Mouse (Mus musculus): ENCODE data around the gene Hoxa9. TPM values are rescaled to one million over a fixed set of nuclear protein-coding genes. Genes with fewer than 3 reads are reported as not detected.

Hoxa9 gene
- polyA plus RNA-seq, 1 experiment from 2014 or later: 0.33 TPM

GRCm38 (mm10) chr6:52264106-52264790, 33.4 kb upstream of the Hoxa9 start:
- no peak for ATAC-seq (ENCODE audit: low read depth)
- H3K9ac ChIP-seq (ENCODE audit: low read depth, low read length): no peak overlapping the region
- WGBS: 4% methylated on average over 5 of the region's 5 CpGs

DNA sequence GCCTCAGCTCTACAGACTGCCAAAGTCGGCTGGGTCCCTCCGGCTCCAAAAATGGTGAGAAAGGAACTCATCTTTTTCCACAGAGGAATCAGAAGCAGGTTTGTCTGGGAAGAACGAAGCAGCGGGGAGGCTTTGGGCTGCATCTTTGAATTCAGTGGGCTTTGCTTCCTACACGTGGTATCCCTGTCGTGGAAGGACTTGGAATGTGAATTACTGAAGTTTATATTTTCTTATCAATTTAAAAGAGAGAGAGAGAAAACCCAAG, 32.4 kb upstream of the Hoxa9 start:
- 4% methylated on average over 6 of the region's 6 CpGs for WGBS
- Histone ChIP-seq H3K4me2 (ENCODE audit: low read depth, low read length) (no peak overlapping the region), H3K36me3 (ENCODE audit: control insufficient read depth, insufficient read depth, low read length) (no peaks in the 10 kb centered on the region), H3K9ac (ENCODE audit: low read depth, low read length) (no peak overlapping the region), H3K9me3 (ENCODE audit: control insufficient read depth, low read length) (no peaks in the 10 kb centered on the region), H3K4me1 (ENCODE audit: control insufficient read depth, insufficient read depth, low read length) (no peaks in the 10 kb centered on the region), H3K27ac (replicated peaks; ENCODE audit: low read depth, low read length) (no peak overlapping the region), H3K27me3 (replicated peaks; ENCODE audit: control insufficient read depth, insufficient read depth, low read length) (peaks cover 95% of the 10 kb centered on the region), H3K4me3 (ENCODE audit: low read depth, low read length) (no peak overlapping the region)
- ATAC-seq (ENCODE audit: low read depth) (no peak), DNase-seq (ENCODE audit: low spot score) (no peak)

More at GRCm38 (mm10) chr6:52264106-52264790, 33.4 kb upstream of the Hoxa9 start:
- DNase-seq (ENCODE audit: low spot score): no peak
- H3K9me3 ChIP-seq (ENCODE audit: control insufficient read depth, low read length): no peaks in the 10 kb centered on the region
- no peak overlapping the region for H3K4me3 ChIP-seq (ENCODE audit: low read depth, low read length)
- no peak overlapping the region for H3K27ac ChIP-seq (replicated peaks; ENCODE audit: low read depth, low read length)
- H3K27me3 ChIP-seq (replicated peaks; ENCODE audit: control insufficient read depth, insufficient read depth, low read length): peaks cover 95% of the 10 kb centered on the region
- no peak overlapping the region for H3K4me2 ChIP-seq (ENCODE audit: low read depth, low read length)
- no peaks in the 10 kb centered on the region for H3K4me1 ChIP-seq (ENCODE audit: control insufficient read depth, insufficient read depth, low read length)
- no peaks in the 10 kb centered on the region for H3K36me3 ChIP-seq (ENCODE audit: control insufficient read depth, insufficient read depth, low read length)

GRCm38 (mm10) chr6:52262463-52263320, 31.8 kb upstream of the Hoxa9 start:
- H3K4me1 ChIP-seq (ENCODE audit: control insufficient read depth, insufficient read depth, low read length): no peaks in the 10 kb centered on the region
- 2% methylated on average over 24 of the region's 24 CpGs for WGBS
- H3K9ac ChIP-seq (ENCODE audit: low read depth, low read length): no peak overlapping the region
- H3K9me3 ChIP-seq (ENCODE audit: control insufficient read depth, low read length): no peaks in the 10 kb centered on the region
- no peak overlapping the region for H3K4me2 ChIP-seq (ENCODE audit: low read depth, low read length)
- DNase-seq (ENCODE audit: low spot score): no peak
- H3K36me3 ChIP-seq (ENCODE audit: control insufficient read depth, insufficient read depth, low read length): no peaks in the 10 kb centered on the region
- H3K27me3 ChIP-seq (replicated peaks; ENCODE audit: control insufficient read depth, insufficient read depth, low read length): peaks cover 95% of the 10 kb centered on the region
- no peak overlapping the region for H3K27ac ChIP-seq (replicated peaks; ENCODE audit: low read depth, low read length)
- H3K4me3 ChIP-seq (ENCODE audit: low read depth, low read length): no peak overlapping the region
- ATAC-seq (ENCODE audit: low read depth): no peak

- H3K27me3 ChIP-seq (replicated peaks; ENCODE audit: control insufficient read depth, insufficient read depth, low read length): peaks cover 95% of the 10 kb centered on the region
- no peak overlapping the region for H3K4me3 ChIP-seq (ENCODE audit: low read depth, low read length)
- H3K4me2 ChIP-seq (ENCODE audit: low read depth, low read length): no peak overlapping the region
- no peak for DNase-seq (ENCODE audit: low spot score)
- no peaks in the 10 kb centered on the region for H3K9me3 ChIP-seq (ENCODE audit: control insufficient read depth, low read length)
- no peaks in the 10 kb centered on the region for H3K4me1 ChIP-seq (ENCODE audit: control insufficient read depth, insufficient read depth, low read length)
- H3K36me3 ChIP-seq (ENCODE audit: control insufficient read depth, insufficient read depth, low read length): no peaks in the 10 kb centered on the region
- 1% methylated on average over 9 of the region's 9 CpGs for WGBS
- no peak overlapping the region for H3K9ac ChIP-seq (ENCODE audit: low read depth, low read length)
- H3K27ac ChIP-seq (replicated peaks; ENCODE audit: low read depth, low read length): no peak overlapping the region
- no peak for ATAC-seq (ENCODE audit: low read depth)
Observed at GRCm38 (mm10) chr6:52261751-52262462, 31.0 kb upstream of the Hoxa9 start.

- Histone ChIP-seq H3K9me3 (ENCODE audit: control insufficient read depth, low read length) (no peaks in the 10 kb centered on the region), H3K9ac (ENCODE audit: low read depth, low read length) (0 out of 2 replicates have a peak within 1 kb of the TSS, but pooled peaks have one; percentile 11), H3K27me3 (replicated peaks; ENCODE audit: control insufficient read depth, insufficient read depth, low read length) (peaks cover 94% of the 10 kb centered on the region), H3K4me3 (ENCODE audit: low read depth, low read length) (peak within 1 kb of the TSS; percentile 41), H3K36me3 (ENCODE audit: control insufficient read depth, insufficient read depth, low read length) (no peaks in the 10 kb centered on the region), H3K4me2 (ENCODE audit: low read depth, low read length) (peak within 1 kb of the TSS; percentile 58), H3K27ac (replicated peaks; ENCODE audit: low read depth, low read length) (no peak within 1 kb of the TSS), H3K4me1 (ENCODE audit: control insufficient read depth, insufficient read depth, low read length) (no peaks in the 10 kb centered on the region)
- peak; percentile 51; the same call in 1 of the 2 replicates for ATAC-seq (ENCODE audit: low read depth)
- 2% methylated on average over 8 of the region's 72 CpGs for WGBS
- peak; percentile 24 for DNase-seq (ENCODE audit: low spot score)
Observed at GRCm38 (mm10) chr6:52260654-52261575, 30.0 kb upstream of the Hoxa9 start, which contains the start of gene Hoxa13. Gene Hoxa13, minus strand, starts transcription at chr6:52260880.

DNA sequence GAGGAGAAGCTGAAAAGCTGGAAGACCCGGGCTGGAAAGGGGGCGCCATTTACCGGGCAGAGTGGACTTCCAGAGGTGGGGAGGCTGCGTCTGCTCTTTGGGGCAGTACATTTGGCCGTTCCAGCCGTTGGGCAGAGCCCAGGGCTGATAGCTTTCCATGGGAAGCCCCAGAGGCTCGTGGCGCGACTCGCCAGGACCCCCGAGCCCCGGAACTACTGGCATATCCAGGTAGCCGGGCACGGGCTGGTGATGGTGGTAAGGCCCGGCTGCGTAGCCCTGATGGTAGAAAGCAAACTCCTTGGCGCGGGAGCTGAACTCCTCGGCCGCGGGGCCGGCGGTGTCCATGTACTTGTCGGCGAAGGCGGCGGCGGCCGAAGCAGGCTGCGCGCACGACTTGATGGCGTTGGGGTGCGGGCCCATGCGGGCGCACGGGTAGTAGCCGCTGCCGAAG, 28.9 kb upstream of the Hoxa9 start:
- H3K27me3 ChIP-seq (replicated peaks; ENCODE audit: control insufficient read depth, insufficient read depth, low read length): peaks cover 94% of the 10 kb centered on the region
- no peak overlapping the region for H3K27ac ChIP-seq (replicated peaks; ENCODE audit: low read depth, low read length)
- no peaks in the 10 kb centered on the region for H3K4me1 ChIP-seq (ENCODE audit: control insufficient read depth, insufficient read depth, low read length)
- DNase-seq (ENCODE audit: low spot score) (no peak), ATAC-seq (ENCODE audit: low read depth) (no peak)
- peak overlapping the region; percentile 58 for H3K4me2 ChIP-seq (ENCODE audit: low read depth, low read length)
- H3K9ac ChIP-seq (ENCODE audit: low read depth, low read length): no peak overlapping the region
- no peaks in the 10 kb centered on the region for H3K36me3 ChIP-seq (ENCODE audit: control insufficient read depth, insufficient read depth, low read length)
- 1% methylated on average over 19 of the region's 39 CpGs for WGBS
- peak overlapping the region; percentile 27 for H3K4me3 ChIP-seq (ENCODE audit: low read depth, low read length)
- no peaks in the 10 kb centered on the region for H3K9me3 ChIP-seq (ENCODE audit: control insufficient read depth, low read length)

DNA sequence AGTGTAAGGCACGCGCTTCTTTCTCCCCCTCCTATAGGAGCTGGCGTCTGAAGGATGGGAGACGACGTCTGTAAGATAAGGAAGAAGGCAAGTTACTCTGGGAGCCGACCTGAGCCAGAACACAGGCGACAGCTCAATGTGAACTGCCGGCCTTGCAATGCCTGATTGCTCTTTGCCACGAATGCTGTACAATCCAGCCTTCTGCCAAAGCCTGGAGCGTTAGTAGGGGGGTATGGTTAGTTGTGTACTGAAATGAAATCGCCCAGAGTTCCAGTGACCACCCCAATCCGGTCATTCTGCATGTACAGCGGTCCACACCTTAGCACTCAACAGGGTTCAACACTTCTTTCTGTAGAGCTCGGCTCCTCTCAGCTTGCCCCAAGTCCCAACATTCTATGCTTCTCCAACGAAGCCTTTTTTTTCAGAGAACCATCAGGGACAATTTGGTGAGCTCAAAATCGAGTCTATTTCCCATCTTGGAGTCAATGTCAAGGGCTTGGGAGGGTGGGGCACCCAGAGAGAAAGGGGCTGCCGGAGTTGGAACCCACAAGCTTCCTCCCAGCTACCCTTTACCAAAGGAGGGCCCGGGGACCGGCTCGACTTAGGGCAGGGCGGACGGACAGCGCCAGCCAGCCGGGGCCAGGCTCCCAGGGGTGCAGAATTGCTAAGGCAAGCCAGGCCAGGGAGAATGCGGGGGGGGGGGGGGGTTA, 28.3 kb upstream of the Hoxa9 start:
- 1% methylated on average over 20 of the region's 25 CpGs for WGBS
- Histone ChIP-seq H3K36me3 (ENCODE audit: control insufficient read depth, insufficient read depth, low read length) (no peaks in the 10 kb centered on the region), H3K9me3 (ENCODE audit: control insufficient read depth, low read length) (no peaks in the 10 kb centered on the region), H3K27ac (replicated peaks; ENCODE audit: low read depth, low read length) (no peak overlapping the region), H3K4me1 (ENCODE audit: control insufficient read depth, insufficient read depth, low read length) (no peaks in the 10 kb centered on the region), H3K4me2 (ENCODE audit: low read depth, low read length) (no peak overlapping the region), H3K4me3 (ENCODE audit: low read depth, low read length) (no peak overlapping the region), H3K27me3 (replicated peaks; ENCODE audit: control insufficient read depth, insufficient read depth, low read length) (peaks cover 94% of the 10 kb centered on the region), H3K9ac (ENCODE audit: low read depth, low read length) (no peak overlapping the region)
- no peak for ATAC-seq (ENCODE audit: low read depth)
- DNase-seq (ENCODE audit: low spot score): no peak
